Mouse (Mus musculus) olfactory bulb, adult 2 months (tissue): Measurements from ENCODE around the gene Ryr2.

Source experiments
- CTCF ChIP-seq: fragments of 200-500 bp; IDR thresholded peaks from 2 replicates; pipeline ENCODE4 v1.5.1; 2012; ENCODE audit warnings: low read depth, mild to moderate bottlenecking, low read length, moderate library complexity; ENCODE audit not compliant: insufficient read depth
- POLR2A ChIP-seq: fragments of 200-500 bp; IDR thresholded peaks from 2 replicates; pipeline ENCODE4 v1.6.1; 2012; ENCODE audit warnings: mild to moderate bottlenecking, low read depth, low read length, moderate library complexity; ENCODE audit not compliant: insufficient read depth

GRCm38 (mm10) chr13:11532014-11532890 lies 574.5 kb downstream of the Ryr2 start:
- TF ChIP-seq POLR2A (no peak), CTCF (no peak)
